Mouse (Mus musculus) forelimb bud, embryonic 11.5 days (tissue): ENCODE results near the gene Ccdc63.

Experiments
- DNase-seq: peaks from one replicate; pipeline ENCODE4 v3.0.0-alpha.2; 2012; ENCODE audit warnings: low read depth, low spot score

Ccdc63 gene

DNA sequence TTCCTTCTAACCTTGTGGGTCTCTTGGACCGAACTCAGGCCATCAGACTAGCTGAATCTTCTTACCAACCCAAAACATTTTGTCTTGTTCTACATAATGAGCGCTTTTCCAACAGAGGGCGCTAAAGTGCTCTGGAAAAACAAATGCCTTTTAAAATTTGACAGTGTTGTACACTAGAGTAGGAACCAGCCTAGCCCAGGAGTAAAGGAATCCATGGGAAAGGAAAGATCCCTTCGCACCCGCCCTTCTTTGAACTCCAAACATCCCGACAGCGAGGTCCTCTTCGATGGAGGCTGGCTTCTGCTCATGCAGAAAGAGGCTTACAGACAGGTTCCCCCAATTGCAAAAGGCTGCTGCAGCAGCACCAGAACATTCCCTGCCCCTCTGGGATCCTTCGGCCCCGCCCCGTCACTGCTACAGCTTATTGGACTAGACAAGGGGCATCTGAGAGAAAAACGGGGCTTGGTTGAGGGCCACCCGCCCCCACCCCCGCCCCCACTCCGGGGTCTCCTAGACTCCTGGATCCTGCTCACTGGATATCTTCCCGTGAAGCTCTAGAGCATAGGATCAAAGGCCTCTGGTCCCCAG lies 11.5 kb downstream of the Ccdc63 start:
- DNase-seq, result peak; percentile 88

DNA sequence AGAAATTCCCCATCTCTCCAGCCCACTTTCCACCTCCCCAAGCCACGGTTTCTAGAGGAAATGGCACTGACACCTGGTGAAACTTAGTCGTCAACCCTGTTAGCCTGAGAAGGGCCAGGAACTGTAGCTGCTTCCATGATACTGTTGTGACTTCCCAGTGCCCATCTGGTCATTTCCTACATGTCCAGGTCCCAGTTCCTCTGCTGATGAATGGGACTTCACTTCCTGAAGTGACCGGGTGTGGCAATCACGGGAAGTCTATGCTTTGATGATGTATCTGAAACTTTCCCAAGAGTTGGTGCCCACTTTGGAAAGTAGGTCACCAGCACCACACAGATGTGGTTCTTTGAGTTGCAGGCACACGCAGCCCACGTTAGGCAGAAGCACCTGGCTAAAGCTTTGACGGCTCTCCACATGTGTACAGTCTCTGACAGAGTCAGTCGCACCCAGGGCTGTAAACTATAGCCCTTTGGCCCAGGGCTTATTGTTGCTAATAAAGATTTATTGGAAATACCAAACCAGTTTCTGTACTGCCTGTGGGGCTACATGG lies 15.3 kb downstream of the Ccdc63 start:
- DNase-seq, result no peak

DNA sequence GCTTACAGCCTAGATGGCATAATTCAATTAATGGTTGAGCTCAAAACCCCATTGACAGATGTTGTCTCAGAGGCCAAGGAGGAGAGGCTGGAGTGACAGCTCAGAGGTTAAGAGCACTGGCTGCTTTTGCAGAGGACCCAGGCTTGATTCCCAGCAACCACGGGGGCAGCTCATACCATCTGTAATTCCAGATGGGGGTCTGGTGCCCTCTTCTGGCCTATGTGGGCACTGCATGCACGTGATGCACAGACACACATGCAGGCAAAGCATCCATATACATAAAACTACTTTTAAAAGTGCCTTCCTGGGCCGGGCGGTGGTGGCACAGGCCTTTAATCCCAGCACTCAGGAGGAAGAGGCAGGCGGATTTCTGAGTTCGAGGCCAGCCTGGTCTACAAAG lies 24.4 kb downstream of the Ccdc63 start:
- DNase-seq, result no peak

GRCm38 (mm10) chr5:122115266-122115763 lies 25.3 kb downstream of the Ccdc63 start:
- no peak for DNase-seq

- peak; percentile 67 for DNase-seq
These were observed 26.4 kb downstream of the Ccdc63 start for GRCm38 (mm10) chr5:122114176-122114575.

GRCm38 (mm10) chr5:122113450-122113849 lies 27.2 kb downstream of the Ccdc63 start:
- DNase-seq, result no peak

DNA sequence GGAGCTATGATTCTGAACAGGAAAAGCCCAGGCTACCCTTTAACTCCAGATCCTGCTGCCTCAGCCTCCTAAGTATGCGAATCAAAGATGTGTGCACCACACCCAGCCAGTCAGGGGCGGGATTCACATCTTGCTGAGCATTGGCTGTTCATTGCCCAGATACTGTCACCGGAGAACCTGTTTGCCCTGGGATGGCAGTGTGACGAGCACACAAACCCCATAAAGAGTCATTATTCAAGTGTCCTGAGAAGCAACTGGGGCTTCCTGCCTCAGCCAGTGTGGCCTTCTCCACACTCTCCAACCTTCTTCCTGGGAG lies 28.7 kb downstream of the Ccdc63 start:
- DNase-seq, result no peak

DNA sequence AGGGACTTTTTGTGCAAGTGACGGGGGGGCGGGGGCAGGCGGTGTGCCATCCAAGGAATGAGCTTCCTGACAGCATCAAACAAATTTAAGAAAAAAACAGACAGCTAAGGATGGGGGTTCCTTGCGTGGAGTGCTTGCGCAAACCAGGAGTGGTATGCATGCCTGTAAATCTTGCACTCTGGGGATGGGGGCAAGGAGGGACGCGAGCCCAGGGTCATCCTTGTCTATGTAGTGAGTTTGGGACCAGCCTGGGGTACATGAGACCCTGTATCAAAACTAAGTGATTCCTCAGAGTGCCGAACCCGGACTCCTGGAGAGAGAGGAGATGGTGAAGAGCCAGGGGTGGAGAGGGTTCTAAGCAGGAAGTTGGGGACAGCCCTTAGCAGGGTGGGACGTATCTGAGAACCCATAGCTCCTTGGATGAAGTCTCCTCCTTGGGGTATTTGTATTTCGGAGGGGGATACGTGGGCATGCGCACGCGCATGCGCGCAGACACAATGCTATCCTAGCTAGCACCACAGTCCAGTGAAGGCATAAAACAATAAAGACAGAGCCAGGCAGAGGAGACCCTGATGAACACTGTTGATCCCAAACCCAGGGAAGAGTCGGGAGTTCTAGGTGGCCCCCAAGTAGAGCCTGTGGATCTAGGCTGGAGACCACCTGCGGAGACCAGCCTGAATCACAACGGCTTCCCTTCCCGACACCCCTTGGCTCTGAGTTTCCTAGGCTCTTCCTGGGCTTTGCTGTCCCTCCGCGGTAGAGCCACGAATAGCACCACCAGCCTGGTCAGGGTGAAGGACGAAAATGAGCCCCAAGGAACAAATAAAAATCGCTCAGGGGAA lies 29.3 kb downstream of the Ccdc63 start:
- no peak for DNase-seq

DNA sequence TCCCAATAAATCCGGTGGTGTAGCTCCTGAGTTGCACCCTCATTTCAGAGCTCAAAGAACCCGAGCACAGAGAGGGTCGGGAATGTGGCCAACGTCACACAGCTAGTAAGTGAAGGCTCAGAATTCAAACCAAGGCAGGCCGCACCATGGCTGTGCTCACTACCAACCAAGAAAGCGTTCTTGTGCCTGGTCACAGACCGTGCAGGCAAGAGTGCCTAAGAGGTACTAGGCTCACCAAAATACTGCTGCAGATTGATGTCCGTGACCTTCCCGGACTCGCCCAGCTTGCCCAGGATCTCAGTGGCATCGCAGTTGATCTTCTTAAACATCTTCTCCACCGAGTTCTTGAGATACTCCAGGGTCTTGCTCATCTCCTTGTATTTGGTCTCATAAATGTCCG lies 30.0 kb downstream of the Ccdc63 start:
- DNase-seq, result no peak

DNA sequence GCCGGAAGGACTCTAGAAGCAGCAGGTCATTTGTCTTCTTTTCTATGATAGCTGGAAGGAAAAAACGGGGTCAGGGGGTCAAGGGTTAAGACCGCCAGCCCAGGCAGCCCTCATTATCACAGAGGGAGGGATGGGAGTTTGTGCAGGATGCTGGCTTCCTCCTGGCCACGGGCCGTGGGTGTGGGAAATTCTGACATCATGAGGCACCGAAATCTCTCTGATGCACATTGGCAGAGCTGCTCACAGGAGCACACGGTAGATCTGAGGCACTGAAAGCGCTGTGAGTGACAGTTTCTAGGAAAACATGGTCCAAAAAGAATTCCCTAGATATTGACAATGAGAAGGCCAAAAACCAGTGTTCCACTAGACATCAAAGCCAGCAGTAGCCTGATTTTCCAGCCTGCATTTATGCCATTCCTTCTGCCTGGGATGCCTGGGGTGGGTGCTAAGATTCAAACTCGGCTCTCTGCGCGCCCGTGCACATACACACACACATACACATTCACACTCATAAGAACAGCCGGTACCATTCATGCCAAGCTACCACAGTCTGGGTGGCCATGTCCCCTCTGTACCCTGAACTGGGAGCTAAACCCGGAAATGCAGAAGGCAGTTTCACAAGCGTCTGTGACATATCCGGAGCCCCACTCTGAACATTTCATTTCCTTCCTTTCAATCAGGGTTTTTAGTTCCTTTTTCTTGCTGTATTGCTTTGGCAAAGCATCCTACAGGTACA lies 31.1 kb downstream of the Ccdc63 start:
- DNase-seq, result no peak

DNA sequence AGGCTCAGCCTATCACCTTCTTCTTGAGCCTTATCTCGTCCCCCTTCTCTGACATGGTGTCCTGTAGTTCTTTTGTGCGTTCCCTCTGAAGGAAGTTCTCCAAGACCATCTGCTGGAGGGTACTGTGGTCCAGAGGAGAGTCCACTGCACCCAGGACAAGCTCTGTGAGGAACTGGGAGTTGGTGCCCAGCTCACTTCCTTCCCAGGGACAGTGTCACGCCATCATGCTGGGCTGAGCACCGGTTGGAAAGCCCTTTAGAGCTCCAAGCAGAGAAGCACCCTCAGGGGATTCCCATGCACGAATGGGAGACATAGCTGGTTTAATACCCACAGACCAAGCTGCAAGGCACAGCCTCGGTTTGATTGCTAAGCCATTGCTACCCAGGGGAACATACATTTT lies 32.5 kb downstream of the Ccdc63 start:
- no peak for DNase-seq

GRCm38 (mm10) chr5:122106212-122106611 lies 34.4 kb downstream of the Ccdc63 start:
- no peak for DNase-seq

- DNase-seq, result no peak
These were observed 35.6 kb downstream of the Ccdc63 start for GRCm38 (mm10) chr5:122104981-122105380.

GRCm38 (mm10) chr5:122104201-122104600 lies 36.4 kb downstream of the Ccdc63 start:
- DNase-seq, result no peak

GRCm38 (mm10) chr5:122103075-122103474 lies 37.5 kb downstream of the Ccdc63 start:
- DNase-seq, result no peak

DNA sequence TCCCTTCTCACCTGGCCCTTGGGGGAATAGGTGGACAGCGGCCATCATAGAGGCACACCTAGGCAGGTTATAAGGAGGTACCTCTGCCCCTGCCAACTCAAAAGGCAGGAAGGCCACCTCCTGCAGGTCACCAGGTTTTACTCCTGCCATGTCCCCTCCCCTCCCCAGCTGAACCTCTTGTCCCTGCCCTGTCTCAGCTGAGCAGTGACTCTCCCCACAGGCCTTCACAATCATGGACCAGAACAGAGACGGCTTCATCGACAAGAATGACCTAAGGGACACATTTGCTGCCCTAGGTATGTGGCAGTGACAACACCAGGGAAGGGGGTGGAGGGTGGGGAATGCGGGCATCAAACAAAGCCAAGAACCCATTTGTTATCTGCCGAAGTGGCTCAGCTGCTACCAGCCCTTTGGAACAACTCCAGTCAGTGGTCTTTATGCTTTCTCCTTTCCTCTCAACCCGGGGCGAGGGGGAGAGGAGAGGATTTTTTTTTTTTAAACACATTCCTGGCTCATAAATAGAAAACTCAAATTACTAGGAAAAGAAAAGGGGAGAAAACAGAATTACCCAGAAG lies 38.1 kb downstream of the Ccdc63 start:
- DNase-seq, result no peak

DNA sequence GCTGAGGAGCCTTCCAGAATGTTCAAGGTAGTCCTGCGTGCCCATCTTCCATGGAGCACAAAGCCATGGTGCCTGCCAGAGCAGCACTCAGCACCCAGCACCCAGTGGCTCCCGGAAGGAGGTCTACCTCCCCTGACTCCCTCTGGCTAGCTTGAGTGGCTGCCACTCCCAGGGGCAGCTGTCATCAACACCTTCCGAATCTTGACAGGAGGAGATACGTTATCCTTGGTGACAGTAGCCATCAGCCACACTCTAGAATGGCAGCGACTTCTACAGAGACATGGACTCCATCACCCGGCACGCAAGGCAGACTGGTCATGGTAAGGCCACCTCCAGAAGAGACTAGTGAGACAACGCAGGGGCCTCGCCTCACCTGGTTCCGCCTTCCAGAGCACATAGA lies 46.2 kb downstream of the Ccdc63 start:
- no peak for DNase-seq

DNA sequence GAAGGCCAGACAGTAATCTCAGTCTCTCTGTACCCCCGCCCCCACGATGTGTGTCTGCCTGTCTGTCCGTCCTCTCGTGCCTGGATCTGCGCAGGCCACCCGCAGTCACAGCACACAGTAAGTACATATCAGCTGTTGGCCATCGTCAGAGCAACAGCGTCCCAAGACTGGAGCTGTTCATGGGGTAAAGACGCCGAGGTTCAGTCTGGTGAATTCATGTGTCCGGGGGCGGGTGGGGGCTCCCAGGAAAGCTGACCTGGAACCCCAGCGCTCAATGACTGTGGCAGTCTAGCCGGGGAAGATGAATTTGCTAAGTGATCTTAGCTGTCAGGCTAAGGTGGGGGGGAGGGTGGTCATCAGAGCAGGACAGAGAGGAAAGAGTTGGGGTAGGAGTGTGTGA lies 46.9 kb downstream of the Ccdc63 start:
- DNase-seq, result no peak

DNA sequence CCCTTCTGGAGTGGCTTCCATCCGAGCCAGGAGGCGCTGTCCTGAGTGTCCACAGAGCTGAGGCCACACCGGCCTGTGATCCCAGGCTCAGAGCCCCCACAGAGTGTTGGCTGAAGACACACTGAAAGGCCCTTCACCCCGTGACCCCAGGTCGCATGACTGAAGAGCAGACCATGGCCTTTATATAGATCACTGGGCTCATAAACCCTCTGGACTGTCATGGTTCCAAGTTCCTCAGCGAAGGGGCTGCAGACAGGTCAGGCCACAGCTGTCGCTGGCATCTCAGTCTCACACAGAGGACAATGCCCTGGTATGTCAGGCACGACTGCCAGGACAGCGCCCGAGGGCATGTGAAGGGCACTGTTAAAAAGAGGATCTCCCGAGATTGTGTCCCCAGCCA lies 47.8 kb downstream of the Ccdc63 start:
- DNase-seq, result no peak

GRCm38 (mm10) chr5:122091070-122091469 lies 49.6 kb downstream of the Ccdc63 start:
- peak; percentile 40 for DNase-seq

DNA sequence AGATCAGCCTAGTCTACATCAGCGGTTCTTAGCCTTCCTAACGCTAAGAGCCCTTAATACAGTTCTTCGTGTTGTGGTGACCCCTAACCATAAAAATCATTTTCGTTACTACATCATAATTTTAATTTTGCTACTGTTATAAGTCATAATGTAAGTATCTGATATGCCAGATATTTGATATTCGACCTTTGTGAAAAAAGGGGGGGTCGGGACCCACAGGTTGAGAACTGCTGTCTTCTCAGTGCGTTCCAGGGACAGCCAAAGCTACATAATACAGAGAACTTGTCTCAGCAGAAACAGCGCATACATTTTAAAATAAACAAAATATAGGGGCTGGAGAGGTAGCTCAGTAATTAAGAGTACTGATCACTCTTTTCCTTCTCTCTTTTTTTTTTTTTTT lies 51.0 kb downstream of the Ccdc63 start:
- no peak for DNase-seq

DNA sequence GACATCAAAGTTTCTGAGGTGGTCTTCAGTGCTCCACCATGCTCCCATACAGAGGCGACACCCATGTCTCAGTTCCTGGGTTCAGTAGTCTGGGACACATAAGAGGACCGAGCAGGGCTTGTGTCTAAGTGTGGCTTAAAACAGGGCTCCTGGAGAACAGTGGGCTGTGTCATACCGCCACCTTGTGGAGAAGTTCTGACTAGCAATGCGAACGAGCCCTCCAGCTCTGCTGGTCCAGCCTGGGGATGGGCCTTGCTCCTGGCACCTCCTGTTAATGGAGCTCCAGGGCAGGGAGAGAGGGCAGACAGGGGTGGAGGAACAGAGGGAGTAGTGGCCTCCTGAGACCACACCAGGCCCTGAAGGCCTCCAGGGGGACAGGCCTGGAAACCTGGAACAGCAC lies 51.7 kb downstream of the Ccdc63 start:
- peak; percentile 92 for DNase-seq
